Mouse (Mus musculus) monocyte, adult 2 months (primary cell): Measurements from ENCODE around the gene Cacna2d4.
"Not testable (repeated sequence)": the region's sequence is repeated elsewhere in the genome, so short reads cannot be mapped to it uniquely, and the experiment has no call there.

Experiments
- DNase-seq, 2 experiments: peaks; one replicate each; pipeline ENCODE4 v3.0.0; 2022; ENCODE audit warnings: low spot score in 2 of 2, low read depth in 1 of 2

Cacna2d4 gene

DNA sequence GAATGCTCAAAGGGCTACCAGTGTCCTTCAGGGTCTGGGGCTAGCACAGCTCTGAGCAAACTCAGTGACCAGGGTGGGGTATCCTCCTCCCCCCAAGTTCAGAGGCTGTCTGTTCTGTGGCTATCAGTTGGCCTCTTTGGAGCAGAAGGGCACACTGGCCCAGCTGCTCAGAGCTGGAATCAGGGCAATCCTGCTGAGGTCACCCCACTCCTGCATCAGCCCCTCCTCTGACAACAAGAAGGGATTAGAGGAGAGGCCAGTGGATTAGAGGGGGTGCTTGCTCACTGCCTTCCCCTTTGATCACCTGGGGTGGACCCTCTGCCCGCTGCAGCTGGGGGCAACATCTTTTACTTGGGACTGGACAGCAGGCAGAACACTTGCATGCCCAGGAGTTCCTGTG, at the start of gene Cacna2d4:
Gene Cacna2d4, plus strand, starts transcription at position 286 of the 400 bp plus-strand sequence.
- no peak for DNase-seq

- DNase-seq, result no peak
These were observed 49.7 kb upstream of the Cacna2d4 start for GRCm38 (mm10) chr6:119186658-119187057.

DNA sequence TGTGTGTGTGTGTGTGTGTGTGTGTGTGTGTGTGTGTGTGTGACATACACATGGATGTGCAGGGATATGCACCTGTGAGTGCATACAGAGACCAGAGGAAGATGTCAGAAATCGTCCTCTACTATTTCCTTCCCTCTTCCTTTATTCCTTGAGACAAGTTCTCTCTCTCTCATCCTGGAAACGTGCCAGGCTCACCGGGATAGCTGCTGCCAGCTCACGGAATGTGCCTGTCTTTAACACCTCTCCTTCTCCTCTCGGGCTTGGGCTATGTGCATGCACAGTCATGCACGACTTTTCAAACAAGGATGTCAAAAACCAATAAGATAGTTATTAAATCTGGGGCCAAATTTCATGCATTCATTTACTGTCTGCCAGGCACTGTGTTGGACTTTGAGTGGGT, 48.7 kb upstream of the Cacna2d4 start:
- DNase-seq, result no peak

DNA sequence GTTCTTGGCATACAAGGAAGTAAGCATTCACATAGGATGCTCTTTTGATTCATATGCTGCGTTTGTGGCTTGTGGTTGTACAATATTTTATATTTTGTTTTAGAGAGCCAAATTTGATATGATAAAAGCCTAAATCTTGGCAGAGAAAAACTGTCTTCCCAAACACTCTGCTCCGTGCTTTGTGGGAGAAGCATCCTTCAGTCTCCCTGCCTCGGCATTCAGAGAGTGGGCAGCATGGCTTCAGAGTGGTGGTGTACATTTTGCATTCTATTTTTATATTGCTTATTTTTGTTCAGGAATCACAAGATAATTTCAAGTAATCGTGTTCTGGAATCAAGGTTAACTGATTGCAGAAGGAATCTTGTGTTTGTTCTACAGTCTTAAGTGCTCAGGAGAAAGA, 44.8 kb upstream of the Cacna2d4 start:
- no peak for DNase-seq

DNA sequence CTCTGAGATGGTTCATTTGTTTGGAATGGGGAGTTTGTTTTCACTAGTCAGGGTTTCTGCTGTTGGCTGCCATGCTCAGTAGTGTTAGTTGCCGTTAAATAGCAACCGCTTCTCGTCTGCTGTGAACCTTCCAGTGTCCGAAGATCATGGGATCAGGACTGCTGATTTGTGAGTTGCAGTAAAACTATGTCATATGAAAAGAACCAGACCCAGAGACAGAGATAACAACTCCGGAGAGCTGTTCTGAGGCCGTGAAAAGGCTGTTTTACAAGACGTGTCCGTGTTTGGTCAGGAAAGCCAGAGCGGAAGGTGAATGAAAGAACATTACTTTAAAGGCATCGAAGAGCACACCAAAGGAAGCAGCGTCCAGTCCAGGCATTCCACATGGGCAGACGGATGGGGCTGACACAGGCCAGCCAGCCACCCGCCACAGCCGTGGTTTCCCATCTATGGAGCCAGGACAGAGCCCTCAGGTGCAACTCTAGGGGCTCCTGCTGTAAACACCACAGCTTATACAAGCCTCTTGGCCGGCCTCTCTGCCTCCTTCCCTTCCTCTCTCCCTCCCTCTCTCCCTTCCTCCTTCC, 42.7 kb upstream of the Cacna2d4 start:
- no peak for DNase-seq

DNA sequence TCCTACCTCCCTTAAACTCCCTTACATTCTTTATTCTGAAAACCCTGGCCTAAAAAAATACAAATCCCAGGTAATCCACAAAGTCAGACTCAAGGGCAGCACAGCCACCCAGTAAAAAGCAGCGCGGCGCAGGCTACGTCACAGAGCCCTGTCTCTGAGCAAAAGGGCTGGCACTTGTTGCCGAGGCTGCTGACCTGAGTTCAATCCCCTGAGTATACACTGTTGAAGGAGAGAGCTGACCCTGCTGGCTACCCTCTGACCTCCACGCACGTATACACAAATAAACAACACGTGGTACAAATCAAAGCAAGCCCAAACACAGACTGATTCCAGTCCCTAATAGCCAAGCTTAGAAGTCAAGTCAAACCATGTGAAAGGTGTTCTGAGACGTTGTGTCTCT, 42.2 kb upstream of the Cacna2d4 start:
- DNase-seq, result no peak

DNA sequence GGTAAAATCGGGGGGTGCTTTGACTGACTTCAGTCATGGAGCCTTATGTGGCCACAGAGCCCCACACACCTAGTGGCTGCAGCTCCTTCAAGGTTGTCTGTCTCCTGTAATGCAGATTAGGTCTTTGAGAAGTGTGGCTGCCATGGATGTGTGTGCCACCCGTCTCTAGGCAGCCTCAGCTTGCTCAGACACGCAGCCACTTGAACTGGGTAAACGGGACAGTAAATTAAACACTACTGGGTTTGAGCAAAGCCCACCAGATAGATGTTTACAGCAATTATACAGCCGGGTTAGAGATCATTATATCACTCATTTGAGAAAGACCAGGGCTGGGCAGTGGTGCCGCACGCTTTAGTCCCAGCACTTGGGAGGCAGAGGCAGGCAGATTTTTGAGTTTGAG, 41.7 kb upstream of the Cacna2d4 start:
- DNase-seq, result no peak

- no peak for DNase-seq
These were observed 39.7 kb upstream of the Cacna2d4 start, which contains the start of gene Cacna1c for GRCm38 (mm10) chr6:119196382-119197305. Gene Cacna1c (minus strand): TSS chr6:119196418.

DNA sequence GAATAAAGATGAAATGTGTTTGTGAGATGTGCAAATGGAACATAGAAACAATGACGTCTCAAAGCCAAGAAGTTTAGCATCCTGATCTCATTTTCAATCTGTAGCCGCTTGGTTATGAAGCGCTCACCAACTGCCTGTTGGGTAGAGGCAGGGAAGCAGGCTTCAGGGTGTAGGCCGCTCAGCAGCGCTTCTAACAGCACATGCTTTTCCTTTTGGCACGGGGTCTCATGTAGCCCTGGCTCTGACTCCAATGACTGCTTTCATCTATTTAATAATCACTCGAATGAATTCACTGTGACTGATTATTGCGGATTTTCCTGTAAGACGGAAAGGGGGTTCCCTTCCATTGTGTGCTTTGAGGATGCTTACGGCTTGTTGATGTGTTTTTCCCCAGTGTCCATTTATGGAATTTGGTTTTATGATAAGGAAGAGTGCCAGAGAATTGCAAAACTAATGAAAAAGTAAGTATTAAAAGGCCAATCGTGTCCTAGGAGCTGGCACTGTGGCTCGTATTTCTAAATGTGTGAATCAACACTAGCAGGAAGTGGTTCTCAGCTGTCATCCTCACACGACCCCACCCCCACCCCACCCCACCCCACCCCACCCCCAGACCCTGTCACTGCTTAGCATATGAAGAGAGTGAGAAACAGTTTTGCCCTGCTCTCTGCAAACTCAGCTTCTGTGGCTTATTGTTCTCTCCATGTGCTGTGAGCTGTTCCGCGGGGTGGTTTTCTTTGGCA, 37.6 kb upstream of the Cacna2d4 start:
- no peak for DNase-seq

DNA sequence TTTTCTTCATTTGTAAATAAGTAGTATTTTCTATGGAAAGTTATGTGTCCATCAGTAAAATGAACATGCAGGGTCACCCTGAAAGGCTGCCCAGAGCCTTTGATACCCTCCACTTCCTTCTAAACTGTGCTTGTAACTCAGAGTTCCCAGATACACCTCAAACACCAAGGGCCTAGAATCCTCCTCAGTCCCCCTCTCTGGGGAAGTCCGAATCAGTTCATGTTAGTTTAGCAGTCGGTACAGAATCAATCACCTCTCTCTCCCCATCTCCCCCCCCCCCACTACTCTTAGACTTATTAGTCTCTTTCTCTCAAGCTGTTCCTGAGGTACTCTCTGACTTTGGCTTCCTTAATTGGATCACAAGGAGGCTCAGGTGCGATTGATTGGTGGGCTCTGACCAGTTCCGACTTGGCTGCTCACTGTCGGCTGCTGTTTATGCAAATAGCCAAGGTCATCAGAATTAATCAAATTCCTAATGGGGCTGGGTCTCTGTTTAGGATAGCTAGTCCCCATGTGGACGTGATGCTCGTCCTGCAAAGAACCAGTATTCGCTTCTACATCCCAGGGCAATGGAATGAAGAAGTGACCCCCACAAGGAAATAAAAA, 36.9 kb upstream of the Cacna2d4 start:
- DNase-seq, result no peak

- no peak for DNase-seq
These were observed 36.0 kb upstream of the Cacna2d4 start for GRCm38 (mm10) chr6:119200362-119200761.

- DNase-seq, result no peak
These were observed 34.8 kb upstream of the Cacna2d4 start for GRCm38 (mm10) chr6:119201575-119201974.

- no peak for DNase-seq
These were observed 32.0 kb upstream of the Cacna2d4 start for GRCm38 (mm10) chr6:119204286-119204685.

- no peak for DNase-seq
These were observed 31.4 kb upstream of the Cacna2d4 start for GRCm38 (mm10) chr6:119204915-119205314.

- not testable (repeated sequence) for DNase-seq
These were observed 30.3 kb upstream of the Cacna2d4 start for GRCm38 (mm10) chr6:119206006-119206405.

GRCm38 (mm10) chr6:119213375-119213774, 23.0 kb upstream of the Cacna2d4 start:
- no peak for DNase-seq

DNA sequence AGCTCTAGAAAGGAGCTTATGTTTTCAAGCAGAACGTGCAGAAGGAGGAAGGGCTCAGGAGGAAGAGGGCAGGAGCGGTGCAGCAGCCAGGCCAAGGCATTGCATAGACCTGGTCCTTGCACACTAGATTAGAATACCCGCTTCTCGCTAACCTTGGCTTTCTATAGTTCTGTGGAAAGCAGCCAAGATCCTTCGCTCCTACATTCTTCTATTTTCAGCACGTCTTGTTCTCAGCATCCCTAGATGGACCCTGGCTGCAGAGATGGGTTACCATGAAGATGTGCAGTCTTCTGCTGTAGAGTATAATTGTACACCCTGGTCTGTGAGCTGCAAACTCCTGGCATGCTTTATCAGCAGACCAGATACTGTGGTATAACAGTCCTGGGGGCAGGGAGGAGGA, 22.1 kb upstream of the Cacna2d4 start:
- DNase-seq, result no peak

DNA sequence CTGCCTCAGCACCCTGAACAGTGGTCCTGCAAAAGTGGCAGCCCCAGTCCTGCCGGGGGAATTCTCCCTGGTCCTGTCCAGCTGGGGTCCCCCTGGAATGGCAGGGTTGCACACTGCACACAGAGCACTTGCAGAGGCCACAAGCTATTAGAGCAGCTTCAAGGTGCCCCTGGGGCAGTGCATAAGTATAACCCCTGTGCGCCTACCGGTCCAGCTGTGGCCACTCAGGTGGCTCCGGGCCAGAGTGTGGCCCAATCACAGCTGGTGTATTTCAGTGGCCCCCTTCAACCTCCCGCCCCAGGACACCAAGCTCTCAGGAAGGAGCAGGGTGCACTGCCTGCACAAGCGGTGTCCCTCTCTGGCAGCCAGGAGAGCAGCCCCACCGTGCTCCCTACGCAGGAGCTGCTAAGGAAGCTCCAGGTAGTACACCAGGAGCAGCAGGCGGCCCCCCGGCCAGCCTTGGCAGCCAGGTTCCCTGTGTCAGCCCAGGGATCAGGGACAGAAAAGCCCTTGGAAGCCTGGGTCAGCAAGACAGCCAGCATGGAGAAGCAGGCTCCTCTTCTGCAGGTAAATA, 21.2 kb upstream of the Cacna2d4 start:
- DNase-seq, result no peak

DNA sequence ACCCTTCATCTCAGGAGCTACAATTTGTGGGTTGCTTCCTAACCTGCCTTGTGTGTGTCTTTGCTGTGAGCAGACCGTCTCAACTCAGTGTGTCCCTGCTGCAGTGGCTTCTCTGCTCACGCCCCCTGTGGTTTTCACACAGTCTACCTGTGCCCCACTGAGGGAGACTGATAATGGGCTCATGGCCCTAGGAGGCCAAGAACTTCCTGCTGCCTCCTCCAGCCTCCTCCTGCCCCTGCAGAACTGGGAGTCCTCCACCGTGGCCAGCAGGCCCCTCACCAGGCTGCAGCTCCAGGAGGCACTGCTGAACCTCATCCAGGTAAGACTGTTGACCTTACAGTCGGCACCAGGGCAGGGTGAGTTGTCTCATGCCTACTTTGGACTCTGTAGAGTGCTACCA, 18.7 kb upstream of the Cacna2d4 start:
- DNase-seq, result no peak

DNA sequence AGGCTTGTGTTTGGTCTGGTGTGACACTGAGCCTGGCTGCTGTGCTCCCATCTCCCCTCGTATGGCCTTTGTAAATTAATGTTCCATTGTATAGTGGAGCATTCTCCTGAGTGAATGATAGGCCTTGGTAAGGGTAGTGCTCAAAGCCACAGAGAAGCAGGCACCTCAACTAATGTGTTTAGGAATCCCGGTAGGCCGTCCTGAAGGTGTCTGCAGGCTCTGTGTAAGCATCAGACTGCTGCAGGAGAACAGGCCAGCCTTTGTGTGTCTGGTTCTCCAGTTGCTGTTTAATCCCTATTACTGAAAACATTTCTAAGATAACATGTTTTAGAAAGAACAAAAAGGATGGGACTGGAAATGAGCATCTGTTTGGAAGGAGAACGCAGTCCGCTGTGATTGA, 17.7 kb upstream of the Cacna2d4 start:
- no peak for DNase-seq

DNA sequence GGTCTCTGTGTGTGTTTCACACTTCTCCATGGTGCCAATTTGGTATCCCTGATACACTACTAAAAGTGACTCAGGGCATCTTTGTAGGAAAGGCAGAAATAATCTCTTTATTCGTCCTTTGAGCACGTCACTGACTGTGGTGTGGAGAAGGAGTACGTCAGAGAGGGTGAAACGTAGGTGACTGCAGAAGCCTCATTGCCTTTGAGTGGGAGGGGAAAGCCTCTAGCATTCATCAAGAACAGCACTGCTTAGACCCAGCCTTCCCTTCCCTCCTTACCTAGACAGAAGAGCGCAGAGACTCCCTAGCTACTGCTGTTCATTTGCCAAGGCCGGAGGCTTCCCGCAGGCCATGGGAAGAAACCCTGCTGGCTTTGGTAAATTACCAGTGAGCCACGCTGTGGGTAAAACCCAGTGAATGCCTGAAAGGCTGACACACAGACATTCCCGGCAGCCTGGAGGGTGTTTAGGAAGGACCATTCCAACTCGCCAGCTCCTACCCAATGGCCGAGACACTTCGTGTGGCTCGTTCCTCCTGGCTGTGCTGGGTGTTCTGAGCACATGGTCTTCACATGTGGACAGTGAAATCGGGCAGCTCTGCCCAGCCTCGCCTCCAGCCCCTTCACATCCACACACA, 17.0 kb upstream of the Cacna2d4 start:
- no peak for DNase-seq
